Mouse (Mus musculus) gastrocnemius, postnatal 25 days (tissue): Measurements from ENCODE around the gene Cox10. TPM values are rescaled to one million over a fixed set of nuclear protein-coding genes. Genes with fewer than 3 reads are reported as not detected.
A peak's percentile ranks its signal among the peaks of the same experiment; 100 is the strongest.

Experiments
- DNase-seq: peaks from one replicate; pipeline ENCODE4 v3.0.0; 2022
- total RNA-seq, 2 experiments: library from RNA; stranded (reverse); gene quantifications; 1 replicate in 1 of 2; 2 replicates in 1 of 2; pipeline ENCODE4 v1.2.3; 2021

The Cox10 gene
- total RNA-seq, 2 experiments from 2014 or later = 38.0 to 42.0 TPM

DNA sequence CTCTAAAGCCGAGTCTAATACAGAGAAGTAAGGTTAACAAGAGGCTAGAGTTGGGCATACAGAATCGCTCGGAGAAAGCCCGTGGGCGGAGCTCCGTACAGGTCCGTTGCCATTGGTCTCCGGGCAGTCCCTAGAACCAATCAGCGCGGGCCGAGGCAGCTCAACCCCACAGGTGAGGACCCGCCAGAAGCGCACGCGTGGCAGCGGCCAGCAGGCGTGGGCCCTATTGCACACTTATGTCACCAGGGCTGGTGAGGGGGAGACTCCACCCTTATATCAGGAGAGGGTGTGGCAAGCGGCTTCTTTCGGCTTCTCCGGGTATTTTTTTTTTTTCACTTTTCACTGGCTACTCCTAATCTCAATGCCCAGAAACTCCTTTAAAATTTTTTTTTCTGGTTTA lies 164.9 kb downstream of the Cox10 start:
- peak; percentile 75 for DNase-seq

DNA sequence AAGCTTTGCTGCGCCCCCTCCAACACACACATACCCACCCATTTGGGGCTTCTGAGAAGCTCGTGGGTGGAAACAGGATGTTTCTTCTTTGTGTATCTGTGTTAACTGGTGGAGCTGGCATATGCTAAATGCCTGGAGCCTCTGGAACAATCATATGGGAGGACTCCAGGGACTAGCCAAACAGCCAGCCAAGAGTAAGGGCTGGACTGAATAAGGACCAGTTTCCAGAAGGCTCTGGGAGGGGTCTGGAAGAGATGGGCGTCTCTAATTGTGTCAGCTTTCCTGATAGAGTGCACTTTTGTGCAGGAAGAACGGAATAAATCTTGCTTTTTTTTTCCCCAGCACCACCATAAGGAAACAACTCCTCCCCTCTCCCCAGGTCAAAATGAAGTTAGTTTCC lies 165.3 kb downstream of the Cox10 start:
- DNase-seq = no peak

Other genes with a start within 250 kb of the Cox10 start
- gene Hs3st3b1, start 157.2 kb downstream of the Cox10 start, total RNA-seq = under 1 TPM; 0.49 to 0.67 TPM